Mouse (Mus musculus): ENCODE data around the gene Tmem254a. TPM values are rescaled to one million over a fixed set of nuclear protein-coding genes. Genes with fewer than 3 reads are reported as not detected.

The Tmem254a gene
- 4.4 TPM for polyA plus RNA-seq (2015; fragmentation: Illumina TruSeq; extraction: RNeasy Lipid Tissue Mini Kit (QIAGEN cat#74804); ENCODE audit: insufficient read depth, low read depth, low replicate concordance)

DNA sequence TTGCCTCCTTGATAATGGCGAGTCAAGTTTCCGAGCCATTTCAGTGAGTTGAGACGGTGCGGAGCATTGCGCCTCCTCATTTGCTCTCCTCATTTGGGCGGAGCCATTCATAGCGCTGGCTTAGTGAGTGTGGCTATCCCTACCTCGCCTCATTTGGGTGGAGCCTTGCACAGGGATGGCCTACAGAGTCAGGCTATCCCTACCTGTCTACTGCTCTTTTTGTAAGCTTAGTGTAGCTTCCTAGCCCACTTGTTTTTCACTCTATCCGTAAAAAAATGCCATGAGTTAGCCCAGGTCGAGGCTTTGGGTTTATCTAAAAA lies at the start of gene Tmem254a:
Tmem254a (minus strand) TSS at position 111 of the 320 bp plus-strand sequence.

DNA sequence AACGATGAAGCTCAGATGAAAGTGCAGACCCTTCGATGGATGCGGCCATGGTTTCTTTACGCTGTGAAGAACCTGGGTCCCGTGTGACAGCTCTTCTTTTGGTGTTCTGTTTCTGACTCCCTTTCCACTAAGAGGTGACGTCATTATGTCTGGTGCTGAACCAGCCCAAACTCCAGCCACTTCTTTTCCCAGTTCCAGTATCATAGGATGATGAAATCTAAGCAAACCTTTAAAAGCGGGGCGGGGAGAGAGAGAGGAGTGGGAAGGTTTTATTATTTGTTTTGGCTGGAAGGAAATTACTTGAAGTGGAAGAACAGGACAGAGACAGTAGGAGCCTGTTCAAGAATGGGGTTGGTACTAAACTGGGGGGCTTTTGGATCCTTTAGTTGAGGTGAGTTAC lies 10.5 kb upstream of the Tmem254a start, which contains the start of gene Cphx1:
Cphx1 (plus strand) TSS at position 301 of the 400 bp plus-strand sequence.

DNA sequence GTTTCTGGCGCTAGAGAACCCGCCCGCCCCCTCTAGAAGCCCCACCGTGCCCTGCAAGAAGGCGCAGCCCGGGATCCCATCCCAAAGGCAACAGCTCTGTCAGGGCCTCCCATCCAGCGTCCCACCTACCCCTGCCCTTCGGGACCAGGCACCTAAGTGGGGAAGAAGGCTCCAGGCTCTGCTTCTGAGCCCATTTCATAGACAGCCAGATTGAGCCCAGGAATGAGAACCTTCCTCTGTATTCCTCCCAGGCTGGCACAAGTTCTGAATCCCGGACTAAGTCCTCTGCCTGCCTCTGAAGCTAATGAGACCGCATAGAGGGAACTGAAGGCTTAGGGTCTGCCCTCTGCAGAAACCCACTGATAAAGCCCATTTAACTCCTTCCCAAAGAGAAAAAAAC lies 24.5 kb downstream of the Tmem254a start, which contains the start of gene Plac9a:
Plac9a (minus strand) TSS at position 101 of the 400 bp plus-strand sequence.

Other genes with a start within 250 kb of the Tmem254a start
- 10.2 TPM for gene Ppif, start 233.5 kb downstream of the Tmem254a start, polyA plus RNA-seq (2015; fragmentation: Illumina TruSeq; extraction: RNeasy Lipid Tissue Mini Kit (QIAGEN cat#74804); ENCODE audit: insufficient read depth, low read depth, low replicate concordance)
- 9.1 TPM for gene Zcchc24, start 158.6 kb downstream of the Tmem254a start, polyA plus RNA-seq (2015; fragmentation: Illumina TruSeq; extraction: RNeasy Lipid Tissue Mini Kit (QIAGEN cat#74804); ENCODE audit: insufficient read depth, low read depth, low replicate concordance)
- 14.4 TPM for gene Anxa11, start 85.5 kb downstream of the Tmem254a start, polyA plus RNA-seq (2015; fragmentation: Illumina TruSeq; extraction: RNeasy Lipid Tissue Mini Kit (QIAGEN cat#74804); ENCODE audit: insufficient read depth, low read depth, low replicate concordance)
- gene Plac9a, start 24.6 kb downstream of the Tmem254a start, polyA plus RNA-seq (2015; fragmentation: Illumina TruSeq; extraction: RNeasy Lipid Tissue Mini Kit (QIAGEN cat#74804); ENCODE audit: insufficient read depth, low read depth, low replicate concordance): 22.3 TPM
- gene Cphx1, start 10.6 kb upstream of the Tmem254a start, polyA plus RNA-seq (2015; fragmentation: Illumina TruSeq; extraction: RNeasy Lipid Tissue Mini Kit (QIAGEN cat#74804); ENCODE audit: insufficient read depth, low read depth, low replicate concordance): not detected
- gene Duxbl1, start 50.9 kb upstream of the Tmem254a start, polyA plus RNA-seq (2015; fragmentation: Illumina TruSeq; extraction: RNeasy Lipid Tissue Mini Kit (QIAGEN cat#74804); ENCODE audit: insufficient read depth, low read depth, low replicate concordance): 0.48 TPM
- gene Gm9780, start 115.0 kb upstream of the Tmem254a start, polyA plus RNA-seq (2015; fragmentation: Illumina TruSeq; extraction: RNeasy Lipid Tissue Mini Kit (QIAGEN cat#74804); ENCODE audit: insufficient read depth, low read depth, low replicate concordance): 26.8 TPM
- gene Tmem254c, start 139.7 kb upstream of the Tmem254a start, polyA plus RNA-seq (2015; fragmentation: Illumina TruSeq; extraction: RNeasy Lipid Tissue Mini Kit (QIAGEN cat#74804); ENCODE audit: insufficient read depth, low read depth, low replicate concordance): 5.8 TPM
- not detected for gene Cphx2, start 153.8 kb upstream of the Tmem254a start, polyA plus RNA-seq (2015; fragmentation: Illumina TruSeq; extraction: RNeasy Lipid Tissue Mini Kit (QIAGEN cat#74804); ENCODE audit: insufficient read depth, low read depth, low replicate concordance)
- 1.8 TPM for gene Cphx3, start 154.6 kb upstream of the Tmem254a start, polyA plus RNA-seq (2015; fragmentation: Illumina TruSeq; extraction: RNeasy Lipid Tissue Mini Kit (QIAGEN cat#74804); ENCODE audit: insufficient read depth, low read depth, low replicate concordance)
- gene Duxbl2, start 190.7 kb upstream of the Tmem254a start, polyA plus RNA-seq (2015; fragmentation: Illumina TruSeq; extraction: RNeasy Lipid Tissue Mini Kit (QIAGEN cat#74804); ENCODE audit: insufficient read depth, low read depth, low replicate concordance): not detected